Mouse (Mus musculus) CH12.LX (cell line): ENCODE data around the gene Ranbp9. TPM values are rescaled to one million over a fixed set of nuclear protein-coding genes. Genes with fewer than 3 reads are reported as not detected.
A peak's percentile ranks its signal among the peaks of the same experiment; 100 is the strongest.

Experiments used
- DNase-seq: peaks from one replicate; pipeline ENCODE4 v3.0.0-alpha.2; 2013; ENCODE audit errors: extremely low read depth
- H3K27ac ChIP-seq: 2 replicates; pipeline ENCODE4 v1.5.1; 2012; ENCODE audit warnings: low read depth, mild to moderate bottlenecking, control low read depth, moderate library complexity; ENCODE audit not compliant: insufficient read depth
- H3K27me3 ChIP-seq: replicated peaks from 2 replicates; pipeline ENCODE3; 2012; ENCODE audit warnings: inconsistent platforms
- H3K36me3 ChIP-seq, 2 experiments: replicated peaks in 1 of 2; 2 replicates each; pipeline versions ENCODE3 to v1.6.1; 2012; ENCODE audit warnings: inconsistent platforms in 1 of 2, low read length in 1 of 2, mild to moderate bottlenecking in 1 of 2, mixed read lengths in 1 of 2, moderate library complexity in 1 of 2; ENCODE audit not compliant: control insufficient read depth in 1 of 2, insufficient read depth in 1 of 2
- H3K4me1 ChIP-seq, 2 experiments: 2 replicates each; pipeline ENCODE4 v1.6.1; 2012; ENCODE audit warnings: inconsistent platforms in 1 of 2, moderate library complexity in 1 of 2; ENCODE audit not compliant: insufficient read depth in 2 of 2, control insufficient read depth in 1 of 2
- H3K4me2 ChIP-seq: 2 replicates; pipeline ENCODE4 v1.6.1; 2012; ENCODE audit warnings: low read depth, mild to moderate bottlenecking, control low read depth; ENCODE audit not compliant: poor library complexity, insufficient read depth, severe bottlenecking
- H3K4me3 ChIP-seq, 3 experiments: fragments of 150-350 bp in 1 of 3; sonication (generic) in 1 of 3; replicated peaks in 1 of 3; 2 replicates each; pipeline versions ENCODE3 to v1.5.1; 2011 to 2012; ENCODE audit warnings: low read depth in 2 of 3, low read length in 2 of 3, mild to moderate bottlenecking in 2 of 3, moderate library complexity in 2 of 3, control low read depth in 1 of 3, improper control_type of control experiment in 1 of 3, inconsistent platforms in 1 of 3, mixed read lengths in 1 of 3; ENCODE audit not compliant: poor library complexity in 1 of 3
- H3K79me2 ChIP-seq: replicated peaks from 2 replicates; pipeline ENCODE4 v1.6.1; 2012; ENCODE audit warnings: mild to moderate bottlenecking, moderate library complexity; ENCODE audit not compliant: control insufficient read depth, poor library complexity, insufficient read depth, severe bottlenecking; ENCODE audit errors: extremely low read depth
- H3K9ac ChIP-seq: 2 replicates; pipeline ENCODE4 v1.6.1; 2012; ENCODE audit warnings: low read depth, mild to moderate bottlenecking, control low read depth, moderate library complexity; ENCODE audit not compliant: insufficient read depth
- H3K9me3 ChIP-seq: replicated peaks from 2 replicates; pipeline ENCODE3; 2012; ENCODE audit warnings: low read length, inconsistent platforms, mixed read lengths
- BHLHE40 ChIP-seq: IDR thresholded peaks from 2 replicates; pipeline ENCODE4 v1.6.1; 2011; ENCODE audit warnings: mild to moderate bottlenecking, low read depth, low read length, improper control_type of control experiment
- CHD1 ChIP-seq: IDR thresholded peaks from 2 replicates; pipeline ENCODE4 v1.6.1; 2012; ENCODE audit warnings: low read depth, low read length, improper control_type of control experiment, inconsistent platforms
- CHD2 ChIP-seq: IDR thresholded peaks from 2 replicates; pipeline ENCODE4 v1.6.1; 2011; ENCODE audit warnings: low read length, improper control_type of control experiment
- CTCF ChIP-seq, 2 experiments: IDR thresholded peaks in 1 of 2; conservative IDR thresholded peaks in 1 of 2; 2 replicates each; pipeline ENCODE4 v1.5.1; 2011 to 2012; ENCODE audit warnings: low read depth in 2 of 2, low read length in 2 of 2, improper control_type of control experiment in 1 of 2, inconsistent platforms in 1 of 2, mild to moderate bottlenecking in 1 of 2, moderate library complexity in 1 of 2
- E2F4 ChIP-seq: IDR thresholded peaks from 2 replicates; pipeline ENCODE4 v1.6.1; 2011; ENCODE audit warnings: low read depth, low read length, improper control_type of control experiment; ENCODE audit not compliant: insufficient replicate concordance
- EP300 ChIP-seq: IDR thresholded peaks from 2 replicates; pipeline ENCODE4 v1.6.1; 2011; ENCODE audit warnings: low read length, improper control_type of control experiment
- ETS1 ChIP-seq: conservative IDR thresholded peaks from 2 replicates; pipeline ENCODE4 v1.6.1; 2012; ENCODE audit warnings: low read depth, mild to moderate bottlenecking, inconsistent platforms, low read length, improper control_type of control experiment, moderate library complexity
- IRF4 ChIP-seq: IDR thresholded peaks from 2 replicates; pipeline ENCODE4 v1.6.1; 2014; ENCODE audit warnings: low read depth, mild to moderate bottlenecking, inconsistent platforms, low read length, improper control_type of control experiment
- JUN ChIP-seq: IDR thresholded peaks from 2 replicates; pipeline ENCODE4 v1.6.1; 2011; ENCODE audit warnings: low read depth, mild to moderate bottlenecking, low read length, improper control_type of control experiment, moderate library complexity; ENCODE audit not compliant: insufficient read depth
- JUND ChIP-seq: conservative IDR thresholded peaks from 2 replicates; pipeline ENCODE4 v1.6.1; 2011; ENCODE audit warnings: low read depth, low read length, improper control_type of control experiment
- KAT2A ChIP-seq: IDR thresholded peaks from 2 replicates; pipeline ENCODE4 v1.6.1; 2012; ENCODE audit warnings: low read length, improper control_type of control experiment, inconsistent platforms; ENCODE audit not compliant: insufficient replicate concordance
- MAFK ChIP-seq: IDR thresholded peaks from 2 replicates; pipeline ENCODE4 v1.6.1; 2011; ENCODE audit warnings: low read length, improper control_type of control experiment; ENCODE audit not compliant: insufficient replicate concordance
- MAX ChIP-seq: IDR thresholded peaks from 2 replicates; pipeline ENCODE4 v1.6.1; 2011; ENCODE audit warnings: low read length, improper control_type of control experiment
- MAZ ChIP-seq: IDR thresholded peaks from 2 replicates; pipeline ENCODE4 v1.6.1; 2012; ENCODE audit warnings: low read depth, mild to moderate bottlenecking, inconsistent platforms, low read length, improper control_type of control experiment, moderate library complexity
- MEF2A ChIP-seq: IDR thresholded peaks from 2 replicates; pipeline ENCODE4 v1.6.1; 2014; ENCODE audit warnings: low read depth, mild to moderate bottlenecking, inconsistent platforms, low read length, improper control_type of control experiment, borderline replicate concordance
- MYC ChIP-seq: IDR thresholded peaks from 2 replicates; pipeline ENCODE4 v1.6.1; 2011; ENCODE audit warnings: low read depth, mild to moderate bottlenecking, improper control_type of control experiment, low read length
- NELFE ChIP-seq: IDR thresholded peaks from 2 replicates; pipeline ENCODE4 v1.6.1; 2011; ENCODE audit warnings: low read depth, low read length, improper control_type of control experiment
- NRF1 ChIP-seq: IDR thresholded peaks from 2 replicates; pipeline ENCODE4 v1.6.1; 2014; ENCODE audit warnings: low read depth, mild to moderate bottlenecking, inconsistent platforms, low read length, improper control_type of control experiment, moderate library complexity
- PAX5 ChIP-seq: IDR thresholded peaks from 2 replicates; pipeline ENCODE4 v1.6.1; 2012; ENCODE audit warnings: low read length, inconsistent platforms, mixed read lengths
- POLR2A ChIP-seq: IDR thresholded peaks from 2 replicates; pipeline ENCODE4 v1.6.1; 2011; ENCODE audit warnings: low read depth, mild to moderate bottlenecking, improper control_type of control experiment, low read length
- POLR2AphosphoS2 ChIP-seq: IDR thresholded peaks from 2 replicates; pipeline ENCODE4 v1.6.1; 2011; ENCODE audit warnings: low read depth, low read length, improper control_type of control experiment
- SIN3A ChIP-seq: IDR thresholded peaks from 2 replicates; pipeline ENCODE4 v1.6.1; 2012; ENCODE audit warnings: low read length, improper control_type of control experiment, inconsistent platforms
- SMC3 ChIP-seq: IDR thresholded peaks from 2 replicates; pipeline ENCODE4 v1.6.1; 2011; ENCODE audit warnings: low read depth, low read length, improper control_type of control experiment
- UBTF ChIP-seq: IDR thresholded peaks from 2 replicates; pipeline ENCODE4 v1.6.1; 2012; ENCODE audit warnings: low read depth, mild to moderate bottlenecking, inconsistent platforms, low read length, improper control_type of control experiment, moderate library complexity
- USF1 ChIP-seq: IDR thresholded peaks from 2 replicates; pipeline ENCODE4 v1.6.1; 2014; ENCODE audit warnings: low read depth, mild to moderate bottlenecking, inconsistent platforms, low read length, improper control_type of control experiment
- USF2 ChIP-seq: conservative IDR thresholded peaks from 2 replicates; pipeline ENCODE4 v1.6.1; 2011; ENCODE audit warnings: low read depth, low read length, improper control_type of control experiment
- ZC3H11A ChIP-seq: IDR thresholded peaks from 2 replicates; pipeline ENCODE4 v1.6.1; 2012; ENCODE audit warnings: low read depth, mild to moderate bottlenecking, inconsistent platforms, low read length, improper control_type of control experiment
- ZKSCAN1 ChIP-seq: IDR thresholded peaks from 2 replicates; pipeline ENCODE4 v1.6.1; 2012; ENCODE audit warnings: low read depth, inconsistent platforms, low read length, improper control_type of control experiment, borderline replicate concordance
- ZMIZ1 ChIP-seq: IDR thresholded peaks from 2 replicates; pipeline ENCODE4 v1.6.1; 2012; ENCODE audit warnings: low read depth, mild to moderate bottlenecking, inconsistent platforms, low read length, improper control_type of control experiment
- ZNF384 ChIP-seq: IDR thresholded peaks from 2 replicates; pipeline ENCODE4 v1.6.1; 2012; ENCODE audit warnings: low read depth, low read length, improper control_type of control experiment, inconsistent platforms
- dilution Hi-C: fragments of 300-500 bp; cut with MboI; formaldehyde crosslinking; loops from 2 replicates; pipeline ENCODE4 v1.14.3; 2020; ENCODE audit warnings: low sequenced_read_pairs; ENCODE audit not compliant: extremely low pct_unique_long_range_greater_than_20kb, extremely low pct_ligation_motif_present
- in situ Hi-C: fragments of 300-500 bp; cut with MboI; formaldehyde crosslinking; loops from 3 replicates; pipeline ENCODE4 v1.14.3; 2019; ENCODE audit warnings: low sequenced_read_pairs, low pct_ligation_motif_present, low pct_unique_long_range_greater_than_20kb, mixed read lengths
- polyA plus RNA-seq: library from polyadenylated mRNA; unstranded; fragments of >175 nt; gene quantifications from 2 replicates; pipeline ENCODE4 v1.2.1, GENCODE M21; 2012; ENCODE audit warnings: low read depth; ENCODE audit not compliant: insufficient read length
- total RNA-seq, 2 experiments: library from RNA; depleted of rRNA; stranded (reverse); fragments of 300-350 nt in 1 of 2; fragments of >200 nt in 1 of 2; gene quantifications; 2 replicates each; pipeline ENCODE4 v1.2.3; 2012 to 2014

Ranbp9 gene
- total and polyA plus RNA-seq, 3 experiments, result 22.0 to 37.6 (median 31.8) TPM

- H3K27ac ChIP-seq, result no peak overlapping the region
- dilution Hi-C loops, result no loop called here
- H3K9me3 ChIP-seq, result no peaks in the 10 kb centered on the region
- H3K27me3 ChIP-seq, result no peaks in the 10 kb centered on the region
- H3K4me2 ChIP-seq, result no peak overlapping the region
- no peak overlapping the region for H3K4me3 ChIP-seq
- no peaks in the 10 kb centered on the region for H3K36me3 ChIP-seq
- in situ Hi-C loops, result no loop called here
- H3K9ac ChIP-seq, result no peak overlapping the region
- no peak for TF ChIP-seq ZC3H11A
- no peak for TF ChIP-seq POLR2A
- TF ChIP-seq IRF4, result peak; percentile 41; the same call in 1 of the 2 replicates
- no peak for TF ChIP-seq NRF1
- no peak for TF ChIP-seq JUND
- no peak for TF ChIP-seq POLR2AphosphoS2
- TF ChIP-seq MEF2A, result no peak
- TF ChIP-seq USF1, result no peak
- TF ChIP-seq ZMIZ1, result no peak
- no peak for TF ChIP-seq ZKSCAN1
- TF ChIP-seq ZNF384, result peak; percentile 87
- TF ChIP-seq E2F4, result no peak
- TF ChIP-seq CTCF (conservative IDR thresholded peaks at IDR 0.05 in 1 of 2, IDR thresholded peaks at IDR 0.05 in 1 of 2; ENCODE audit: low read depth in 2 of 2, low read length in 2 of 2), result no peak
- TF ChIP-seq CHD2, result no peak
- peak; percentile 61; the same call in 1 of the 2 replicates for TF ChIP-seq BHLHE40
- peak; percentile 54; the same call in 1 of the 2 replicates for TF ChIP-seq ETS1
- no peak for TF ChIP-seq CHD1
- TF ChIP-seq MAFK, result no peak
- TF ChIP-seq MAZ, result no peak
- no peak for TF ChIP-seq USF2
- TF ChIP-seq EP300, result 0 out of 2 replicates have a peak, but pooled peaks have one; percentile 47
- DNase-seq, result no peak
- H3K79me2 ChIP-seq, result peaks cover 27% of the 10 kb centered on the region
- H3K4me1 ChIP-seq, result peaks cover 21 to 83% of the 10 kb centered on the region in 2 experiments
Measured at GRCm38 (mm10) chr13:43444717-43445116, 36.4 kb downstream of the Ranbp9 start.

GRCm38 (mm10) chr13:43443706-43444105 lies 37.4 kb downstream of the Ranbp9 start:
- Histone ChIP-seq H3K79me2 (peaks cover 27% of the 10 kb centered on the region), H3K4me1 (peaks cover 21 to 91% of the 10 kb centered on the region in 2 experiments), H3K27me3 (no peaks in the 10 kb centered on the region)
- dilution Hi-C loops, result no loop called here
- no peak for TF ChIP-seq NELFE
- no peak for TF ChIP-seq MYC
- TF ChIP-seq JUND, result no peak
- TF ChIP-seq SMC3, result no peak
- TF ChIP-seq CHD2, result no peak
- no peak for TF ChIP-seq MAX
- TF ChIP-seq NRF1, result no peak
- TF ChIP-seq KAT2A, result no peak
- TF ChIP-seq USF2, result no peak
- TF ChIP-seq MEF2A, result no peak
- no peak for TF ChIP-seq JUN
- TF ChIP-seq IRF4, result no peak
- no peak for TF ChIP-seq SIN3A
- no peak for TF ChIP-seq E2F4
- no peak for TF ChIP-seq ZMIZ1
- no peak for TF ChIP-seq PAX5
- no peak for TF ChIP-seq UBTF
- no peak for TF ChIP-seq MAFK
- no peak for TF ChIP-seq CTCF (conservative IDR thresholded peaks at IDR 0.05 in 1 of 2, IDR thresholded peaks at IDR 0.05 in 1 of 2; ENCODE audit: low read depth in 2 of 2, low read length in 2 of 2)
- TF ChIP-seq, all 38 proteins: peak for 0
- in situ Hi-C loops, result no loop called here
- Histone ChIP-seq H3K36me3 (peaks cover 0 to 3% of the 10 kb centered on the region in 2 experiments), H3K4me2 (peak overlapping the region; percentile 70), H3K27ac (no peak overlapping the region), H3K4me3 (no peak overlapping the region), H3K9ac (no peak overlapping the region), H3K9me3 (no peaks in the 10 kb centered on the region)
- DNase-seq, result no peak
